Mouse (Mus musculus) CH12.LX (cell line): ENCODE measurements at regions not wholly inside any gene's neighbourhood (a gene's known extent, or its start where the extent isn't known, plus 50 kb on each side); places are given as distances from the start of the nearest gene placed in this dataset.

Experiments used
- DNase-seq: peaks from one replicate; pipeline ENCODE4 v3.0.0-alpha.2; 2013; ENCODE audit errors: extremely low read depth
- H3K27ac ChIP-seq: 2 replicates; pipeline ENCODE4 v1.5.1; 2012; ENCODE audit warnings: low read depth, mild to moderate bottlenecking, control low read depth, moderate library complexity; ENCODE audit not compliant: insufficient read depth
- H3K27me3 ChIP-seq: replicated peaks from 2 replicates; pipeline ENCODE3; 2012; ENCODE audit warnings: inconsistent platforms
- H3K36me3 ChIP-seq, 2 experiments: replicated peaks in 1 of 2; 2 replicates each; pipeline versions ENCODE3 to v1.6.1; 2012; ENCODE audit warnings: inconsistent platforms in 1 of 2, low read length in 1 of 2, mild to moderate bottlenecking in 1 of 2, mixed read lengths in 1 of 2, moderate library complexity in 1 of 2; ENCODE audit not compliant: control insufficient read depth in 1 of 2, insufficient read depth in 1 of 2
- H3K4me1 ChIP-seq, 2 experiments: 2 replicates each; pipeline ENCODE4 v1.6.1; 2012; ENCODE audit warnings: inconsistent platforms in 1 of 2, moderate library complexity in 1 of 2; ENCODE audit not compliant: insufficient read depth in 2 of 2, control insufficient read depth in 1 of 2
- H3K4me2 ChIP-seq: 2 replicates; pipeline ENCODE4 v1.6.1; 2012; ENCODE audit warnings: low read depth, mild to moderate bottlenecking, control low read depth; ENCODE audit not compliant: poor library complexity, insufficient read depth, severe bottlenecking
- H3K4me3 ChIP-seq, 3 experiments: fragments of 150-350 bp in 1 of 3; sonication (generic) in 1 of 3; replicated peaks in 1 of 3; 2 replicates each; pipeline versions ENCODE3 to v1.5.1; 2011 to 2012; ENCODE audit warnings: low read depth in 2 of 3, low read length in 2 of 3, mild to moderate bottlenecking in 2 of 3, moderate library complexity in 2 of 3, control low read depth in 1 of 3, improper control_type of control experiment in 1 of 3, inconsistent platforms in 1 of 3, mixed read lengths in 1 of 3; ENCODE audit not compliant: poor library complexity in 1 of 3
- H3K79me2 ChIP-seq: replicated peaks from 2 replicates; pipeline ENCODE4 v1.6.1; 2012; ENCODE audit warnings: mild to moderate bottlenecking, moderate library complexity; ENCODE audit not compliant: control insufficient read depth, poor library complexity, insufficient read depth, severe bottlenecking; ENCODE audit errors: extremely low read depth
- H3K9ac ChIP-seq: 2 replicates; pipeline ENCODE4 v1.6.1; 2012; ENCODE audit warnings: low read depth, mild to moderate bottlenecking, control low read depth, moderate library complexity; ENCODE audit not compliant: insufficient read depth
- H3K9me3 ChIP-seq: replicated peaks from 2 replicates; pipeline ENCODE3; 2012; ENCODE audit warnings: low read length, inconsistent platforms, mixed read lengths
- BHLHE40 ChIP-seq: IDR thresholded peaks from 2 replicates; pipeline ENCODE4 v1.6.1; 2011; ENCODE audit warnings: mild to moderate bottlenecking, low read depth, low read length, improper control_type of control experiment
- E2F4 ChIP-seq: IDR thresholded peaks from 2 replicates; pipeline ENCODE4 v1.6.1; 2011; ENCODE audit warnings: low read depth, low read length, improper control_type of control experiment; ENCODE audit not compliant: insufficient replicate concordance
- ETS1 ChIP-seq: conservative IDR thresholded peaks from 2 replicates; pipeline ENCODE4 v1.6.1; 2012; ENCODE audit warnings: low read depth, mild to moderate bottlenecking, inconsistent platforms, low read length, improper control_type of control experiment, moderate library complexity
- GABPA ChIP-seq: IDR thresholded peaks from 2 replicates; pipeline ENCODE4 v1.6.1; 2012; ENCODE audit warnings: low read depth, low read length, improper control_type of control experiment, inconsistent platforms; ENCODE audit not compliant: insufficient replicate concordance
- HCFC1 ChIP-seq: IDR thresholded peaks from 2 replicates; pipeline ENCODE4 v1.6.1; 2012; ENCODE audit warnings: low read depth, mild to moderate bottlenecking, inconsistent platforms, low read length, improper control_type of control experiment
- MEF2A ChIP-seq: IDR thresholded peaks from 2 replicates; pipeline ENCODE4 v1.6.1; 2014; ENCODE audit warnings: low read depth, mild to moderate bottlenecking, inconsistent platforms, low read length, improper control_type of control experiment, borderline replicate concordance
- MXI1 ChIP-seq: IDR thresholded peaks from 2 replicates; pipeline ENCODE4 v1.6.1; 2011; ENCODE audit warnings: mild to moderate bottlenecking, low read depth, low read length, improper control_type of control experiment
- MYC ChIP-seq: IDR thresholded peaks from 2 replicates; pipeline ENCODE4 v1.6.1; 2011; ENCODE audit warnings: low read depth, mild to moderate bottlenecking, improper control_type of control experiment, low read length
- NELFE ChIP-seq: IDR thresholded peaks from 2 replicates; pipeline ENCODE4 v1.6.1; 2011; ENCODE audit warnings: low read depth, low read length, improper control_type of control experiment
- NRF1 ChIP-seq: IDR thresholded peaks from 2 replicates; pipeline ENCODE4 v1.6.1; 2014; ENCODE audit warnings: low read depth, mild to moderate bottlenecking, inconsistent platforms, low read length, improper control_type of control experiment, moderate library complexity
- RAD21 ChIP-seq: IDR thresholded peaks from 2 replicates; pipeline ENCODE4 v1.6.1; 2011; ENCODE audit warnings: low read depth, mild to moderate bottlenecking, low read length, improper control_type of control experiment, moderate library complexity
- RCOR1 ChIP-seq: conservative IDR thresholded peaks from 2 replicates; pipeline ENCODE4 v1.6.1; 2012; ENCODE audit warnings: low read depth, mild to moderate bottlenecking, inconsistent platforms, low read length, improper control_type of control experiment
- SMC3 ChIP-seq: IDR thresholded peaks from 2 replicates; pipeline ENCODE4 v1.6.1; 2011; ENCODE audit warnings: low read depth, low read length, improper control_type of control experiment
- TBP ChIP-seq: conservative IDR thresholded peaks from 2 replicates; pipeline ENCODE4 v1.6.1; 2011; ENCODE audit warnings: low read depth, low read length, improper control_type of control experiment
- TCF12 ChIP-seq: IDR thresholded peaks from 2 replicates; pipeline ENCODE4 v1.6.1; 2014; ENCODE audit warnings: low read depth, mild to moderate bottlenecking, inconsistent platforms, low read length, improper control_type of control experiment
- ZNF384 ChIP-seq: IDR thresholded peaks from 2 replicates; pipeline ENCODE4 v1.6.1; 2012; ENCODE audit warnings: low read depth, low read length, improper control_type of control experiment, inconsistent platforms
- dilution Hi-C: fragments of 300-500 bp; cut with MboI; formaldehyde crosslinking; loops from 2 replicates; pipeline ENCODE4 v1.14.3; 2020; ENCODE audit warnings: low sequenced_read_pairs; ENCODE audit not compliant: extremely low pct_unique_long_range_greater_than_20kb, extremely low pct_ligation_motif_present
- in situ Hi-C: fragments of 300-500 bp; cut with MboI; formaldehyde crosslinking; loops from 3 replicates; pipeline ENCODE4 v1.14.3; 2019; ENCODE audit warnings: low sequenced_read_pairs, low pct_ligation_motif_present, low pct_unique_long_range_greater_than_20kb, mixed read lengths

DNA sequence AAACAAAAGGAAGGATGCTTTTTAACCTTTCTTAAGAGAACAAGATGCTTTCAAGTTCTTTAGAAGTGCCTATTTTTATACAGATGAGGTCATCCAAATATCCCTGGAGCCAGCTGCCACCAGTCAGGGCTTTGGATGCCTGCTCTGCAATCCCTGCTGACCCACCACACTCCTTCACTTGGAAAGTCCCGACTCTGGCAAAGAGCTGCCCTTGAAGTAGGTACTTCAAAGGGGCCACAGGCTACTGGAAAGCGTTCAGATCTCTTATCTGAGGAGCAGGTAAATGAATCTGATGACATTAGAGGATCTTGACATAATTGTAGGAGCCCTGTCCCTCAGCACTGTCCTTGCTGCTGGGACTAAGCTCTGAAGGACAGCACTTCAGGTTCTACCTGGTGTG is 169.9 kb upstream of the Sesn3 start:
- no peaks in the 10 kb centered on the region for H3K36me3 ChIP-seq
- in situ Hi-C loops, result no loop called here
- TF ChIP-seq MXI1 (no peak), SMC3 (no peak), MEF2A (no peak)

DNA sequence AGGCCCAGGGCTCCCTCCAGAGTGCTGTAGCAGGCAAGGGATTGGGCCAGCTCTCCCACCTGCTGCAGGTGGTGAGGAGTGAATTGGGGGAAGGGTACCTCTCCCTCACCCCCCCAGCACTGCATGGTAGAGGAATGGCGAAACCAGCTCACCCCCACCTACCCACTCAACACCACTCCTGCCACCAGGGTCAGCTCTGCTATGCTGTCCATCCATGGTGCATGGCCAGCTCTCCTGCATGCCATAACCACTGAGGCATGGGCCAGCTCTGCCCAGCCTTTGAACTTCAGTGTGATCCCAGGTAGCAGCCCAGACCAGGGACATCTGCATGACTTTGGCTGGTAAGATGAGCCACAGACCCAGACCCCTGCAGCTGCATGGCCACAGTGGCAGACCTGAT is 168.5 kb upstream of the Sesn3 start:
- no peak for TF ChIP-seq HCFC1
- TF ChIP-seq, all 38 proteins: peak for 0
- Histone ChIP-seq H3K9ac (no peak overlapping the region), H3K27ac (no peak overlapping the region), H3K4me3 (no peak overlapping the region), H3K79me2 (no peaks in the 10 kb centered on the region), H3K9me3 (no peaks in the 10 kb centered on the region), H3K36me3 (no peaks in the 10 kb centered on the region), H3K4me1 (peaks cover 4 to 39% of the 10 kb centered on the region in 2 experiments), H3K4me2 (no peak overlapping the region), H3K27me3 (no peaks in the 10 kb centered on the region)
- in situ Hi-C loops, result no loop called here
- no peak for DNase-seq
- dilution Hi-C loops, result no loop called here

More for the DNA sequence above, 169.9 kb upstream of the Sesn3 start:
- no peak overlapping the region for H3K9ac ChIP-seq
- H3K4me1 ChIP-seq, result peaks cover 4 to 39% of the 10 kb centered on the region in 2 experiments
- no peaks in the 10 kb centered on the region for H3K9me3 ChIP-seq
- H3K79me2 ChIP-seq, result no peaks in the 10 kb centered on the region
- no peak for DNase-seq
- no peak overlapping the region for H3K4me2 ChIP-seq
- no peak overlapping the region for H3K27ac ChIP-seq
- no peaks in the 10 kb centered on the region for H3K27me3 ChIP-seq
- dilution Hi-C loops, result no loop called here
- H3K4me3 ChIP-seq, result no peak overlapping the region

DNA sequence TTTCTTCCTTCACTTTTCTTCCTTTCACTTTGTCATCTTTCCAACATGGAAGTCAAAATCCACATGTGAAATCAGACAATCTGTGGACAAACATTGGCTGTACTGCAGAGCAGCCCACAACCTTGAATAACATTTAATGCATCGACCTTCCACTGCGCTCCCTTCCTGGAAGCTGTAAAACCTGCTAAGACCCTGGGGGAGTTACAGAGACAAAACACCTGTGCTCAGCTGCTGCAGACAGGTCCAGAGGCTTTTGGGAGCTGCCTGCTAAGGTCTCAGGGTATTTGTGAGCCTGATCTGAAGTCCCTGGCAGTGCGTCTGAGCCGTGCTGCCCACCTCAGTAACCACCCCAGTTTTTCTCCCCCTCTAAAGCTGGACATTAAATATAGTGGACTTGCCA is 166.1 kb upstream of the Sesn3 start:
- H3K27ac ChIP-seq, result no peak overlapping the region
- no peaks in the 10 kb centered on the region for H3K9me3 ChIP-seq
- H3K9ac ChIP-seq, result no peak overlapping the region
- H3K27me3 ChIP-seq, result no peaks in the 10 kb centered on the region
- no peak overlapping the region for H3K4me2 ChIP-seq
- H3K4me1 ChIP-seq, result peaks cover under 1 to 25% of the 10 kb centered on the region in 2 experiments; a peak in 3 of 4 replicates
- TF ChIP-seq RAD21, result no peak
- no peak for TF ChIP-seq NRF1
- no peak for TF ChIP-seq E2F4
- no peak for TF ChIP-seq ETS1
- no peak for TF ChIP-seq TCF12
- TF ChIP-seq GABPA, result no peak
- no peak for TF ChIP-seq SMC3
- TF ChIP-seq TBP, result no peak
- TF ChIP-seq MYC, result no peak
- TF ChIP-seq ZNF384, result no peak
- TF ChIP-seq NELFE, result no peak
- TF ChIP-seq MEF2A, result no peak
- no peak for TF ChIP-seq RCOR1
- no peak for TF ChIP-seq BHLHE40
- TF ChIP-seq, all 38 proteins: peak for 0
- in situ Hi-C loops, result no loop called here
- Histone ChIP-seq H3K36me3 (no peaks in the 10 kb centered on the region), H3K79me2 (no peaks in the 10 kb centered on the region), H3K4me3 (no peak overlapping the region)
- DNase-seq, result no peak
- dilution Hi-C loops, result no loop called here
